Mouse (Mus musculus): Measurements from ENCODE around the gene Mrps7. TPM values are rescaled to one million over a fixed set of nuclear protein-coding genes. Genes with fewer than 3 reads are reported as not detected.

Gene Mrps7
- polyA plus RNA-seq, 1 experiment: 53.1 TPM

GRCm38 (mm10) chr11:115634109-115634508 is 30.4 kb downstream of the Mrps7 start:
- no peak for DNase-seq
- Histone ChIP-seq H3K36me3 (ENCODE audit: control insufficient read depth, insufficient read depth, low read length) (no peaks in the 10 kb centered on the region), H3K27ac (ENCODE audit: insufficient read depth, low read depth, low read length) (no peak overlapping the region), H3K27me3 (replicated peaks; ENCODE audit: control insufficient read depth, insufficient read depth, low read length) (no peaks in the 10 kb centered on the region), H3K4me1 (ENCODE audit: control insufficient read depth, insufficient read depth, low read length) (no peaks in the 10 kb centered on the region; the same call in 1 of the 2 replicates), H3K4me3 (ENCODE audit: insufficient read depth, low read depth, low read length) (no peak overlapping the region)
- TF ChIP-seq POLR2A (IDR thresholded peaks at IDR 0.05; ENCODE audit: low read depth, low read length) (no peak), CTCF (conservative IDR thresholded peaks at IDR 0.05; ENCODE audit: insufficient read depth, insufficient read length, low read depth, low read length) (no peak)
- 80% methylated on average over 4 of the region's 4 CpGs for WGBS

- Histone ChIP-seq H3K27ac (ENCODE audit: insufficient read depth, low read depth, low read length) (no peak overlapping the region), H3K4me3 (ENCODE audit: insufficient read depth, low read depth, low read length) (no peak overlapping the region), H3K27me3 (replicated peaks; ENCODE audit: control insufficient read depth, insufficient read depth, low read length) (no peaks in the 10 kb centered on the region), H3K36me3 (ENCODE audit: control insufficient read depth, insufficient read depth, low read length) (no peaks in the 10 kb centered on the region), H3K4me1 (ENCODE audit: control insufficient read depth, insufficient read depth, low read length) (no peaks in the 10 kb centered on the region; the same call in 1 of the 2 replicates)
- whole genome bisulfite sequencing: 86% methylated on average over 8 of the region's 8 CpGs
- TF ChIP-seq CTCF (conservative IDR thresholded peaks at IDR 0.05; ENCODE audit: insufficient read depth, insufficient read length, low read depth, low read length): no peak
- TF ChIP-seq POLR2A (IDR thresholded peaks at IDR 0.05; ENCODE audit: low read depth, low read length): no peak
- no peak for DNase-seq
These were observed 31.3 kb downstream of the Mrps7 start for GRCm38 (mm10) chr11:115635041-115635440.

GRCm38 (mm10) chr11:115635484-115635883 is 31.8 kb downstream of the Mrps7 start:
- WGBS: 69% methylated on average over 8 of the region's 8 CpGs
- Histone ChIP-seq H3K36me3 (ENCODE audit: control insufficient read depth, insufficient read depth, low read length) (no peaks in the 10 kb centered on the region), H3K4me3 (ENCODE audit: insufficient read depth, low read depth, low read length) (no peak overlapping the region), H3K27ac (ENCODE audit: insufficient read depth, low read depth, low read length) (no peak overlapping the region), H3K27me3 (replicated peaks; ENCODE audit: control insufficient read depth, insufficient read depth, low read length) (no peaks in the 10 kb centered on the region), H3K4me1 (ENCODE audit: control insufficient read depth, insufficient read depth, low read length) (no peaks in the 10 kb centered on the region; the same call in 1 of the 2 replicates)
- DNase-seq: no peak
- TF ChIP-seq CTCF (conservative IDR thresholded peaks at IDR 0.05; ENCODE audit: insufficient read depth, insufficient read length, low read depth, low read length) (no peak), POLR2A (IDR thresholded peaks at IDR 0.05; ENCODE audit: low read depth, low read length) (no peak)

GRCm38 (mm10) chr11:115636960-115637359 is 33.2 kb downstream of the Mrps7 start:
- Histone ChIP-seq H3K4me1 (ENCODE audit: control insufficient read depth, insufficient read depth, low read length) (no peaks in the 10 kb centered on the region), H3K27me3 (replicated peaks; ENCODE audit: control insufficient read depth, insufficient read depth, low read length) (no peaks in the 10 kb centered on the region), H3K36me3 (ENCODE audit: control insufficient read depth, insufficient read depth, low read length) (no peaks in the 10 kb centered on the region), H3K27ac (ENCODE audit: insufficient read depth, low read depth, low read length) (no peak overlapping the region), H3K4me3 (ENCODE audit: insufficient read depth, low read depth, low read length) (no peak overlapping the region)
- DNase-seq: no peak
- 67% methylated on average over 3 of the region's 3 CpGs for WGBS
- TF ChIP-seq POLR2A (IDR thresholded peaks at IDR 0.05; ENCODE audit: low read depth, low read length): no peak
- TF ChIP-seq CTCF (conservative IDR thresholded peaks at IDR 0.05; ENCODE audit: insufficient read depth, insufficient read length, low read depth, low read length): no peak

GRCm38 (mm10) chr11:115638498-115639409 is 35.0 kb downstream of the Mrps7 start:
- TF ChIP-seq CTCF (conservative IDR thresholded peaks at IDR 0.05; ENCODE audit: insufficient read depth, insufficient read length, low read depth, low read length) (no peak), POLR2A (IDR thresholded peaks at IDR 0.05; ENCODE audit: low read depth, low read length) (no peak)
- WGBS: 64% methylated on average over 5 of the region's 5 CpGs
- H3K4me3 ChIP-seq (ENCODE audit: insufficient read depth, low read depth, low read length): no peak overlapping the region
- no peaks in the 10 kb centered on the region for H3K27me3 ChIP-seq (replicated peaks; ENCODE audit: control insufficient read depth, insufficient read depth, low read length)
- no peak for DNase-seq
- H3K4me1 ChIP-seq (ENCODE audit: control insufficient read depth, insufficient read depth, low read length): no peaks in the 10 kb centered on the region
- H3K36me3 ChIP-seq (ENCODE audit: control insufficient read depth, insufficient read depth, low read length): no peaks in the 10 kb centered on the region
- no peak overlapping the region for H3K27ac ChIP-seq (ENCODE audit: insufficient read depth, low read depth, low read length)

- H3K4me1 ChIP-seq (ENCODE audit: control insufficient read depth, insufficient read depth, low read length): no peaks in the 10 kb centered on the region
- TF ChIP-seq POLR2A (IDR thresholded peaks at IDR 0.05; ENCODE audit: low read depth, low read length) (no peak), CTCF (conservative IDR thresholded peaks at IDR 0.05; ENCODE audit: insufficient read depth, insufficient read length, low read depth, low read length) (no peak)
- H3K36me3 ChIP-seq (ENCODE audit: control insufficient read depth, insufficient read depth, low read length): no peaks in the 10 kb centered on the region
- 84% methylated on average over 4 of the region's 4 CpGs for WGBS
- no peak overlapping the region for H3K27ac ChIP-seq (ENCODE audit: insufficient read depth, low read depth, low read length)
- no peak overlapping the region for H3K4me3 ChIP-seq (ENCODE audit: insufficient read depth, low read depth, low read length)
- no peaks in the 10 kb centered on the region for H3K27me3 ChIP-seq (replicated peaks; ENCODE audit: control insufficient read depth, insufficient read depth, low read length)
- DNase-seq: no peak
These were observed 35.8 kb downstream of the Mrps7 start for GRCm38 (mm10) chr11:115639540-115639939.

- 79% methylated on average over 3 of the region's 4 CpGs for WGBS
- TF ChIP-seq CTCF (conservative IDR thresholded peaks at IDR 0.05; ENCODE audit: insufficient read depth, insufficient read length, low read depth, low read length) (no peak), POLR2A (IDR thresholded peaks at IDR 0.05; ENCODE audit: low read depth, low read length) (no peak)
These were observed 36.6 kb downstream of the Mrps7 start for GRCm38 (mm10) chr11:115640311-115640828.

More at GRCm38 (mm10) chr11:115640311-115640828, 36.6 kb downstream of the Mrps7 start:
- Histone ChIP-seq H3K27ac (ENCODE audit: insufficient read depth, low read depth, low read length) (no peak overlapping the region), H3K27me3 (replicated peaks; ENCODE audit: control insufficient read depth, insufficient read depth, low read length) (no peaks in the 10 kb centered on the region), H3K36me3 (ENCODE audit: control insufficient read depth, insufficient read depth, low read length) (no peaks in the 10 kb centered on the region), H3K4me3 (ENCODE audit: insufficient read depth, low read depth, low read length) (no peak overlapping the region), H3K4me1 (ENCODE audit: control insufficient read depth, insufficient read depth, low read length) (no peaks in the 10 kb centered on the region)
- no peak for DNase-seq

Data from kidney, adult 2 months (tissue).